Mouse (Mus musculus) liver, embryonic 14.5 days (tissue): ENCODE data around the gene Akt3. TPM values are rescaled to one million over a fixed set of nuclear protein-coding genes. Genes with fewer than 3 reads are reported as not detected.

Experiments used
- ATAC-seq: fragments of 200-750 bp; cut with Nextera tagmentation; 2 replicates; pipeline ENCODE4 v1.8.0; 2017; ENCODE audit warnings: moderate number of reproducible peaks, mild to moderate bottlenecking, moderate library complexity; ENCODE audit not compliant: insufficient read depth
- DNase-seq, 3 experiments: peaks; one replicate each; pipeline ENCODE4 v3.0.0-alpha.2; 2012 to 2013; ENCODE audit warnings: low read depth in 3 of 3, low spot score in 3 of 3
- H3K27ac ChIP-seq: fragments of 300-500 bp; sonication (generic); 2 replicates; pipeline ENCODE4 v1.5.1; 2014; ENCODE audit warnings: moderate library complexity, mild to moderate bottlenecking, control low read depth, inconsistent platforms
- H3K27me3 ChIP-seq: fragments of 300-500 bp; sonication (generic); 2 replicates; pipeline ENCODE4 v1.6.1; 2014; ENCODE audit warnings: mild to moderate bottlenecking, low read length, moderate library complexity; ENCODE audit not compliant: control insufficient read depth, insufficient read depth
- H3K36me3 ChIP-seq: fragments of 300-500 bp; sonication (generic); replicated peaks from 2 replicates; pipeline ENCODE4 v1.6.1; 2014; ENCODE audit warnings: low read depth; ENCODE audit not compliant: control insufficient read depth, insufficient read depth
- H3K4me1 ChIP-seq, 2 experiments: fragments of 200-500 bp in 1 of 2; fragments of 300-500 bp in 1 of 2; sonication (generic) in 1 of 2; replicated peaks; 2 replicates each; pipeline ENCODE4 v1.6.1; 2012 to 2014; ENCODE audit warnings: antibody characterized with exemption in 1 of 2, inconsistent platforms in 1 of 2, low read length in 1 of 2; ENCODE audit not compliant: control insufficient read depth in 2 of 2, insufficient read depth in 2 of 2
- H3K4me2 ChIP-seq: fragments of 300-500 bp; sonication (generic); 2 replicates; pipeline ENCODE4 v1.6.1; 2014; ENCODE audit warnings: low read depth, mild to moderate bottlenecking, control low read depth, moderate library complexity
- H3K4me3 ChIP-seq, 2 experiments: fragments of 200-500 bp in 1 of 2; fragments of 300-500 bp in 1 of 2; sonication (generic) in 1 of 2; 2 replicates each; pipeline ENCODE4 v1.5.1; 2012 to 2014; ENCODE audit warnings: low read depth in 2 of 2, low read length in 2 of 2, mild to moderate bottlenecking in 2 of 2, control low read depth in 1 of 2, inconsistent platforms in 1 of 2, moderate library complexity in 1 of 2; ENCODE audit not compliant: insufficient read depth in 1 of 2
- H3K9ac ChIP-seq: fragments of 300-500 bp; sonication (generic); replicated peaks from 2 replicates; pipeline ENCODE4 v1.6.1; 2014; ENCODE audit warnings: mild to moderate bottlenecking, control low read depth, moderate library complexity
- H3K9me3 ChIP-seq: fragments of 300-500 bp; sonication (generic); 2 replicates; pipeline ENCODE4 v1.6.1; 2016; ENCODE audit warnings: low read length, mixed read lengths; ENCODE audit not compliant: control insufficient read depth
- CTCF ChIP-seq: IDR thresholded peaks from 2 replicates; pipeline ENCODE4 v1.5.1; 2016; ENCODE audit warnings: antibody characterized with exemption, low read depth, control low read depth
- EP300 ChIP-seq: IDR thresholded peaks from 2 replicates; pipeline ENCODE4 v1.6.1; 2016; ENCODE audit warnings: antibody characterized with exemption, low read depth
- WGBS: fragments of 180-500 bp; shearing (Covaris S2); extraction: QIAGEN DNeasy Blood & Tissue Kit; methylation state at CpG from one replicate; pipeline ENCODE4 v1.1.7; 2014; ENCODE audit not compliant: insufficient replicate concordance; 5-methylcytosine and 5-hydroxymethylcytosine counted together
- polyA plus RNA-seq, 2 experiments: library from polyadenylated mRNA; depleted of rRNA in 1 of 2; stranded (reverse) in 1 of 2; unstranded in 1 of 2; fragments of >200 nt; fragmentation: Nextera tagmentation in 1 of 2; extraction: Ambion mirVana in 1 of 2; gene quantifications; 2 replicates each; pipeline versions ENCODE4 v1.2.1 to v1.2.3; 2012 to 2014

The Akt3 gene
- polyA plus RNA-seq, 2 experiments = 0.56 to 1.1 TPM

- Histone ChIP-seq H3K9me3 (no peaks in the 10 kb centered on the region), H3K4me3 (no peak overlapping the region), H3K4me1 (no peaks in the 10 kb centered on the region; a peak in 1 of 4 replicates), H3K27me3 (no peaks in the 10 kb centered on the region), H3K36me3 (no peaks in the 10 kb centered on the region), H3K4me2 (no peak overlapping the region), H3K27ac (no peak overlapping the region), H3K9ac (no peak overlapping the region)
- 57% methylated on average over 1 of the region's 1 CpGs for WGBS
- TF ChIP-seq EP300 (no peak), CTCF (no peak)
- DNase-seq (no peak), ATAC-seq (no peak)
Measured at GRCm38 (mm10) chr1:177013313-177013712, 244.7 kb downstream of the Akt3 start.

- Histone ChIP-seq H3K9me3 (no peaks in the 10 kb centered on the region), H3K36me3 (no peaks in the 10 kb centered on the region), H3K4me2 (no peak overlapping the region), H3K27me3 (no peaks in the 10 kb centered on the region), H3K27ac (no peak overlapping the region), H3K9ac (no peak overlapping the region), H3K4me3 (no peak overlapping the region), H3K4me1 (no peaks in the 10 kb centered on the region; a peak in 1 of 4 replicates)
- no peak for DNase-seq
- WGBS = 57% methylated on average over 3 of the region's 3 CpGs
- TF ChIP-seq CTCF (no peak), EP300 (no peak)
- ATAC-seq = no peak
Measured at GRCm38 (mm10) chr1:177012774-177013173, 245.2 kb downstream of the Akt3 start.

GRCm38 (mm10) chr1:177011688-177012087 is 246.3 kb downstream of the Akt3 start:
- H3K4me1 ChIP-seq = no peaks in the 10 kb centered on the region; a peak in 1 of 4 replicates
- DNase-seq (no peak), ATAC-seq (no peak)
- WGBS = 65% methylated on average over 13 of the region's 13 CpGs
- H3K9ac ChIP-seq = no peak overlapping the region
- H3K36me3 ChIP-seq = no peaks in the 10 kb centered on the region
- no peaks in the 10 kb centered on the region for H3K27me3 ChIP-seq
- no peak overlapping the region for H3K27ac ChIP-seq
- no peak for TF ChIP-seq CTCF
- no peak for TF ChIP-seq EP300
- no peaks in the 10 kb centered on the region for H3K9me3 ChIP-seq
- no peak overlapping the region for H3K4me2 ChIP-seq
- H3K4me3 ChIP-seq = no peak overlapping the region

GRCm38 (mm10) chr1:177010607-177011302 is 247.2 kb downstream of the Akt3 start:
- Histone ChIP-seq H3K4me3 (no peak overlapping the region), H3K36me3 (no peaks in the 10 kb centered on the region), H3K27ac (no peak overlapping the region), H3K4me2 (no peak overlapping the region), H3K9ac (no peak overlapping the region), H3K27me3 (no peaks in the 10 kb centered on the region), H3K9me3 (no peaks in the 10 kb centered on the region), H3K4me1 (no peaks in the 10 kb centered on the region; a peak in 1 of 4 replicates)
- DNase-seq (no peak), ATAC-seq (no peak)
- no peak for TF ChIP-seq CTCF
- TF ChIP-seq EP300 = no peak
- 60% methylated on average over 6 of the region's 6 CpGs for WGBS

GRCm38 (mm10) chr1:177010041-177010440 is 248.0 kb downstream of the Akt3 start:
- Histone ChIP-seq H3K9ac (no peak overlapping the region), H3K27me3 (no peaks in the 10 kb centered on the region), H3K27ac (no peak overlapping the region), H3K4me1 (no peaks in the 10 kb centered on the region; a peak in 1 of 4 replicates), H3K36me3 (no peaks in the 10 kb centered on the region), H3K9me3 (no peaks in the 10 kb centered on the region), H3K4me3 (no peak overlapping the region), H3K4me2 (no peak overlapping the region)
- DNase-seq (no peak), ATAC-seq (no peak)
- no peak for TF ChIP-seq EP300
- TF ChIP-seq CTCF = no peak
- 66% methylated on average over 3 of the region's 3 CpGs for WGBS
